Mouse (Mus musculus) spleen, postnatal 0 days (tissue): ENCODE results near the gene Slc38a1. TPM values are rescaled to one million over a fixed set of nuclear protein-coding genes. Genes with fewer than 3 reads are reported as not detected.

ENCODE experiments used
- polyA plus RNA-seq: library from polyadenylated mRNA; unstranded; fragments of >200 nt; fragmentation: Nextera tagmentation; extraction: Ambion mirVana; gene quantifications from 2 replicates; pipeline ENCODE4 v1.2.1, GENCODE M21; 2015

Gene Slc38a1
- polyA plus RNA-seq, result 31.4 and 32.7 TPM in 2 replicates

DNA sequence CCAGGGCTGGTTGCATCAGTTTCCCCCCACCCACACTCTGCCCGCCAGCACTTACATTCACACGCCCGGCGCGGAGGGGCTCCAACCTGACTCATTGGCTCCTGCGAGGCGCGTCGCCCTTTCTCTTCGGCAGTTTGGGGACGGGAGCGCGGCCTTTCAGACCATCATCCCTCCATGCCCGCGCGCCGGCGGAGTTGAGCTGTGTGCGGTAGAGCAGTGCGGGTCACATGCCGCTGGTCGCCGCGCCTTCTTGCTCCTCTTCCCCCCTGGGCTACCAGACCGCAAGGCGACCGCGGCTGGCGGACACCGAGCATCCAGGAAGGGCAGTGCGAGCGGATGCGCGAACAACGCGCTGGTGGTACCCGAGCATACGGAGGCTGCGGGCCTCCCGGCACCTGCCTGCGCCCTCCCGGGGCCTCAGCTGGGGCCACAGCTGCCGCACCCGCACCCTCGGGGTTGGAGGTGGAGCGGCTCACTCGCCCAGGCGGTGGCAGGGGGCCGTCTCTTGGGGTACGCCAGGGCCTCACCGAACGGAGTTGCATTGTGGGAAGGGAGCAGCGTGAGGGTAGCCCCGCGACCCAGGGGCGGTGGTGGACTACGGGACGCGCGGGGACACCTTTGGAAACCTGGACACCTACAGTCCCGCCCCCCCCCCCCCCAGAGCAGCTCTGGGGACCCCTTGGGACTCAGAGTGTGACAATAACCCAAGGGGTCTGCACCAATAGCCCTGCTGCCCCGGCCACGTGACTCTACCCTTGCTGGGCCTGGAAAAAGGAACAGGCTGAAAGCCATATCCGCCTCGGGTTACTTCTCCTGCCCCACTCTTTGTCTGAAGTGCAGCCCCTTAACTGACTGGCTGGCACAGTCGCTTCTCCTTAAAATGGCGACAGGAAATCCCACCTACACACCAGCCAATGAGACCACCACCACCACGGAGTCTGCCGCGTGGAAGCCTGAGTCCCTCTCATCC, at the start of gene Slc38a1:
TSS of gene Slc38a1 (minus strand) at position 478 of the 970 bp plus-strand sequence.

Other genes with a start within 250 kb of the Slc38a1 start
- 65.7 and 66.3 TPM in 2 replicates for gene Scaf11, start 182.1 kb downstream of the Slc38a1 start, polyA plus RNA-seq
- 35.4 and 39.9 TPM in 2 replicates for gene Slc38a2, start 56.8 kb upstream of the Slc38a1 start, polyA plus RNA-seq